Mouse (Mus musculus) liver, embryonic 16.5 days (tissue): ENCODE measurements around the gene Gm17268. TPM values are rescaled to one million over a fixed set of nuclear protein-coding genes. Genes with fewer than 3 reads are reported as not detected.

Source experiments
- ATAC-seq: fragments of 200-750 bp; cut with Nextera tagmentation; 2 replicates; pipeline ENCODE4 v1.8.0; 2017; ENCODE audit warnings: low read depth, mild to moderate bottlenecking, moderate number of reproducible peaks, moderate library complexity
- H3K27ac ChIP-seq: fragments of 300-500 bp; sonication (generic); 2 replicates; pipeline ENCODE4 v1.5.1; 2014; ENCODE audit warnings: mild to moderate bottlenecking, low read length
- H3K27me3 ChIP-seq: fragments of 300-500 bp; sonication (generic); 2 replicates; pipeline ENCODE4 v1.6.1; 2014; ENCODE audit warnings: low read depth, low read length, mixed read lengths; ENCODE audit not compliant: control insufficient read depth, insufficient read depth
- H3K36me3 ChIP-seq: fragments of 300-500 bp; sonication (generic); 2 replicates; pipeline ENCODE4 v1.6.1; 2014; ENCODE audit warnings: mild to moderate bottlenecking; ENCODE audit not compliant: control insufficient read depth, insufficient read depth
- H3K4me1 ChIP-seq: fragments of 300-500 bp; sonication (generic); 2 replicates; pipeline ENCODE4 v1.6.1; 2014; ENCODE audit warnings: low read depth, low read length, mixed read lengths; ENCODE audit not compliant: control insufficient read depth
- H3K4me2 ChIP-seq: fragments of 300-500 bp; sonication (generic); 2 replicates; pipeline ENCODE4 v1.6.1; 2014; ENCODE audit warnings: low read depth, low read length, mixed read lengths
- H3K4me3 ChIP-seq: fragments of 300-500 bp; sonication (generic); 2 replicates; pipeline ENCODE4 v1.5.1; 2014; ENCODE audit warnings: low read depth, mild to moderate bottlenecking, low read length
- H3K9ac ChIP-seq: fragments of 300-500 bp; sonication (generic); 2 replicates; pipeline ENCODE4 v1.6.1; 2014; ENCODE audit warnings: low read depth, low read length
- H3K9me3 ChIP-seq: fragments of 300-500 bp; sonication (generic); replicated peaks from 2 replicates; pipeline ENCODE4 v1.6.1; 2016; ENCODE audit warnings: low read length; ENCODE audit not compliant: control insufficient read depth
- WGBS: fragments of 180-500 bp; shearing (Covaris S2); extraction: QIAGEN DNeasy Blood & Tissue Kit; methylation state at CpG from one replicate; pipeline ENCODE4 v1.1.7; 2014; ENCODE audit not compliant: insufficient replicate concordance; 5-methylcytosine and 5-hydroxymethylcytosine counted together
- polyA plus RNA-seq: library from polyadenylated mRNA; unstranded; fragments of >200 nt; fragmentation: Nextera tagmentation; extraction: Ambion mirVana; gene quantifications from 2 replicates; pipeline ENCODE4 v1.2.1, GENCODE M21; 2015

The Gm17268 gene
- polyA plus RNA-seq, 1 experiment from 2014 or later: not detected

GRCm38 (mm10) chr11:82000581-82000980 is 37.8 kb downstream of the Gm17268 start:
- H3K9me3 ChIP-seq: no peaks in the 10 kb centered on the region
- no peak overlapping the region for H3K9ac ChIP-seq
- no peaks in the 10 kb centered on the region for H3K36me3 ChIP-seq
- no peak overlapping the region for H3K4me3 ChIP-seq
- no peak for ATAC-seq
- 43% methylated on average over 5 of the region's 5 CpGs for WGBS
- H3K4me1 ChIP-seq: no peaks in the 10 kb centered on the region
- no peak overlapping the region for H3K4me2 ChIP-seq
- no peaks in the 10 kb centered on the region for H3K27me3 ChIP-seq
- H3K27ac ChIP-seq: no peak overlapping the region

- Histone ChIP-seq H3K36me3 (no peaks in the 10 kb centered on the region), H3K27ac (no peak overlapping the region), H3K4me2 (no peak overlapping the region), H3K9ac (no peak overlapping the region), H3K27me3 (no peaks in the 10 kb centered on the region), H3K4me1 (no peaks in the 10 kb centered on the region), H3K9me3 (no peaks in the 10 kb centered on the region), H3K4me3 (no peak overlapping the region)
- no peak for ATAC-seq
- 57% methylated on average over 4 of the region's 4 CpGs for WGBS
Measured at GRCm38 (mm10) chr11:81999469-81999868, 38.9 kb downstream of the Gm17268 start.

GRCm38 (mm10) chr11:81998646-81999045 is 39.7 kb downstream of the Gm17268 start:
- no peak overlapping the region for H3K4me3 ChIP-seq
- H3K4me1 ChIP-seq: no peaks in the 10 kb centered on the region
- H3K4me2 ChIP-seq: no peak overlapping the region
- no peak overlapping the region for H3K9ac ChIP-seq
- 59% methylated on average over 3 of the region's 3 CpGs for WGBS
- no peaks in the 10 kb centered on the region for H3K27me3 ChIP-seq
- no peaks in the 10 kb centered on the region for H3K36me3 ChIP-seq
- no peak for ATAC-seq
- H3K27ac ChIP-seq: no peak overlapping the region
- no peaks in the 10 kb centered on the region for H3K9me3 ChIP-seq

DNA sequence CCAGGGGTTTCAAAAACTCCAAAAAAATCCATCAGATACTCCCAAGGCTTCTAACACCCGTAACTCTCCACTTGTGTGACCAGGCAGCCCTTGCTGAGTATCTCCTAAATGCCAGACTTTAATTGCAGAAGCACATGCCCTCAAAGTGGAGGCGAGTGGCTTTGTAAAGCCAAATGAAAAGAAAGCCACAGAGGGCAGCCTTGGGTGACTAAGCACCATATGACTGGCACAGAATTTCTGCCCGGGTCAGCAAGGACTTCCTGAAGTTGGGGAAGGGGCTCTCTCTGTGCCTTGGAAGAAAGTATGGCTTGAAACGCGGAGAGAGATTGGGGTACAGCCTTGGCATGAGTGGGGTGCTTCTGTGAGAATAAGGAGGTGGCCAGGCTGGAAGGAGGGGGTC is 41.3 kb downstream of the Gm17268 start:
- no peaks in the 10 kb centered on the region for H3K4me1 ChIP-seq
- no peaks in the 10 kb centered on the region for H3K27me3 ChIP-seq
- 48% methylated on average over 5 of the region's 5 CpGs for WGBS
- H3K9ac ChIP-seq: no peak overlapping the region
- H3K4me2 ChIP-seq: no peak overlapping the region
- H3K4me3 ChIP-seq: no peak overlapping the region
- H3K36me3 ChIP-seq: no peaks in the 10 kb centered on the region
- H3K9me3 ChIP-seq: no peaks in the 10 kb centered on the region
- H3K27ac ChIP-seq: no peak overlapping the region
- no peak for ATAC-seq

GRCm38 (mm10) chr11:81996172-81996841 is 42.1 kb downstream of the Gm17268 start:
- no peak overlapping the region for H3K4me2 ChIP-seq
- H3K4me3 ChIP-seq: no peak overlapping the region
- no peaks in the 10 kb centered on the region for H3K36me3 ChIP-seq
- WGBS: 49% methylated on average over 10 of the region's 10 CpGs
- ATAC-seq: no peak
- H3K9me3 ChIP-seq: no peaks in the 10 kb centered on the region
- H3K27ac ChIP-seq: no peak overlapping the region
- H3K4me1 ChIP-seq: no peaks in the 10 kb centered on the region
- no peak overlapping the region for H3K9ac ChIP-seq
- H3K27me3 ChIP-seq: no peaks in the 10 kb centered on the region

GRCm38 (mm10) chr11:81983146-81983545 is 55.2 kb downstream of the Gm17268 start:
- no peaks in the 10 kb centered on the region for H3K4me1 ChIP-seq
- no peak for ATAC-seq
- H3K36me3 ChIP-seq: no peaks in the 10 kb centered on the region
- H3K9me3 ChIP-seq: no peaks in the 10 kb centered on the region
- H3K9ac ChIP-seq: no peak overlapping the region
- no peak overlapping the region for H3K4me2 ChIP-seq
- no peaks in the 10 kb centered on the region for H3K27me3 ChIP-seq
- 23% methylated on average over 5 of the region's 5 CpGs for WGBS
- H3K27ac ChIP-seq: no peak overlapping the region
- no peak overlapping the region for H3K4me3 ChIP-seq

- ATAC-seq: no peak
- H3K4me1 ChIP-seq: no peaks in the 10 kb centered on the region
Measured at GRCm38 (mm10) chr11:81982191-81982590, 56.2 kb downstream of the Gm17268 start.

More at GRCm38 (mm10) chr11:81982191-81982590, 56.2 kb downstream of the Gm17268 start:
- 59% methylated on average over 11 of the region's 11 CpGs for WGBS
- H3K27me3 ChIP-seq: no peaks in the 10 kb centered on the region
- H3K4me2 ChIP-seq: no peak overlapping the region
- no peaks in the 10 kb centered on the region for H3K36me3 ChIP-seq
- H3K27ac ChIP-seq: no peak overlapping the region
- no peak overlapping the region for H3K4me3 ChIP-seq
- H3K9me3 ChIP-seq: no peaks in the 10 kb centered on the region
- H3K9ac ChIP-seq: no peak overlapping the region

Other genes starting within 250 kb of the Gm17268 start
- gene 5530401A14Rik, start 177.9 kb downstream of the Gm17268 start, polyA plus RNA-seq: not detected in 2 replicates
- 0.02 TPM in 1 of 2 replicates, not detected in the other for gene Asic2, start 70.1 kb downstream of the Gm17268 start, polyA plus RNA-seq
- 0.78 and 1.2 TPM in 2 replicates for gene Ccl2, start 3.0 kb downstream of the Gm17268 start, polyA plus RNA-seq
- 0.12 and 0.35 TPM in 2 replicates for gene Ccl7, start 7.2 kb upstream of the Gm17268 start, polyA plus RNA-seq
- gene Ccl11, start 19.3 kb upstream of the Gm17268 start, polyA plus RNA-seq: 0.08 and 0.85 TPM in 2 replicates
- 0.52 and 0.55 TPM in 2 replicates for gene Ccl12, start 63.3 kb upstream of the Gm17268 start, polyA plus RNA-seq
- gene Ccl8, start 76.6 kb upstream of the Gm17268 start, polyA plus RNA-seq: not detected in 2 replicates